Mouse (Mus musculus): ENCODE data around the gene Slc16a5.

The Slc16a5 gene

DNA sequence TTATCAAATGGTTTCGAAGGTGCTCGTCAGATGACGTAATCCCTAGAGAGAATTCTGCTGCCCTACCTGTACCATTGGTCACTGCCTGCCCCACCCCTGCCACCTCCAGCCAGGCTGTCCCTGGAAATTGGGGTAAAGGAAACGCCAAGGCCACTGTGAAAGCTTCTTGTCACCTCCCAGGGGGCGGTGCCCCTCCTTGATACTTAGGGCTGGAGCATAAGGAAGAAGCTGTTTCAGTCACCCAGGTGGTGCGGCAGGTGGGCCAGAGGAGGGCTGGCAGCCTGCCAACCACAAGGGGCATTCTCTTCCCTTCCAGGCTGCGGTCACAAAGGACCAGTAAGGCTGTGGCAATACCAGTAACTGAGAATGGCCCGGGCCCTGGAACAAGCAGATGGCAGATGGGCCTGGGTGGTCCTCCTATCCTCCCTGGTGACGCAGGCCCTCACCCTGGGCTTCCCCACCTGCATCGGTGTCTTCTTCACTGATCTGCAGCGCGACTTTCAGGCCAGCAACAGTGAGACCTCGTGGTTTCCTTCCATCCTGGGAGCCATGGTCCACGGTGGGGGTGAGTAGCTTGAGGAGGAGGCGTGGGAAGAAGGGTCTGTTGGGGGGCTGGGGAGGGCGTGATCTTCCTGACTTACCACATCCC lies at the start of gene Slc16a5:
Gene Slc16a5 (plus strand): TSS at position 232 of the 649 bp plus-strand sequence.
- in situ Hi-C loops (cut with MboI, MseI): loop anchor here (25.0 kb wide), 1 partner anchor 1100 kb away; no protein-coding TSS in a partner anchor

DNA sequence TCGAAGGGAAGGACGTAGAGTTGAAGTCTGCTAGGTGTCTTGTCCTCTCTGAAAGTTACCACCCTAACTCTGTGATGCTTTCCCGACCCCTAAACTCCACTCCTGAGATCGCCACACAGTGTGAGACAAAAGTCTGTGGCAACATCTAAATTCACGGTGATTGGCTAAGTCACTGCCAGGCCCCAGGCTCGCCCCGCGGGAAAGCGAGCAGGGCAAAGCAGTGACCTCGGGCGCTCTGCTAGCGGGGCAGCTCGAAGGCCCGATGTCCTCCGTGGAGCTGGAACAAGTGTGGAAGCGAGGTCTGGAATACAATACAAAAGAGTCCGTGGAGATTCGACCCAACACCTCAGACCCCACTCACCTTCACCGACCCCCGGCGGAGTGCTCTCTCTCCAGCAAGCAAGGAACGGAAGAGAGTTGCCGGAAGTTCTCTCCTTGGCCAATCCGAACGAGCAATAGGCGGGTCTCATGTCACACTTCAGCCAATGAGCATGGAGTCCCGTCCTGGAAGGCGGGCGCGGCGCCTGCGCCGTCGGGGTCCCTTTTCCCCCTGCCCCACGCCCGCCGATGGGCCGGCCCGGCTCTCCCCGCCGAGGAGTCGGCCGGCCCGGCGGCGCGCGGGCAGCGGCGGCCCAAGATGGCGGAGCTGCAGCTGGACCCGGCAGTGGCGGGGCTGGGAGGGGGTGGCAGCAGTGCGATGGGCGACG lies 42.6 kb upstream of the Slc16a5 start, which contains the start of the genes Atp5h and Kctd2:
Gene Atp5h (minus strand): TSS at position 432 of the 707 bp plus-strand sequence.
Gene Kctd2 (plus strand): TSS at position 598 of the 707 bp plus-strand sequence.
- in situ Hi-C loops (cut with MboI, MseI): no loop called here

- in situ Hi-C loops (cut with MboI, MseI): no loop called here
These were observed 41.7 kb upstream of the Slc16a5 start for GRCm38 (mm10) chr11:115420336-115421190.

- in situ Hi-C loops (cut with MboI, MseI): no loop called here
These were observed 40.9 kb upstream of the Slc16a5 start for GRCm38 (mm10) chr11:115421328-115421727.

DNA sequence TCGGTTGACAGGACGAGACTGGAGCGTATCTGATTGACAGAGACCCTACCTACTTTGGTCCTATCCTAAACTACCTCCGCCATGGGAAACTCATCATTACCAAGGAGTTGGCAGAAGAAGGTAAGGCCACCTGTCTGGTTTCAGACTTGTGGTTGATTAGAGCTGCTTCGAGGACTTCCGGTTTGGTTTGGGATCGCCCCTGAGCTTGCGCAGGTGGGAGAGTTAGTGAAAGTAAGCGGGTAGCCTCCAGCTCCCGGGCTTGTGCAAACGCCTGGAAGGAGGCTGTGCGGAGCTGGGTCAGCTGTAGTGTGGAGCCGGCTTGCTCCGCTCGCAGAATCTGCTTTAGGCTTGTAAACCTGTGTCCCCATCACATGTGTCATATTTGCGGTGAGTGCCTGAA lies 40.3 kb upstream of the Slc16a5 start:
- in situ Hi-C loops (cut with MboI, MseI): no loop called here

- in situ Hi-C loops (cut with MboI, MseI): no loop called here
These were observed 39.2 kb upstream of the Slc16a5 start for GRCm38 (mm10) chr11:115423091-115423490.

DNA sequence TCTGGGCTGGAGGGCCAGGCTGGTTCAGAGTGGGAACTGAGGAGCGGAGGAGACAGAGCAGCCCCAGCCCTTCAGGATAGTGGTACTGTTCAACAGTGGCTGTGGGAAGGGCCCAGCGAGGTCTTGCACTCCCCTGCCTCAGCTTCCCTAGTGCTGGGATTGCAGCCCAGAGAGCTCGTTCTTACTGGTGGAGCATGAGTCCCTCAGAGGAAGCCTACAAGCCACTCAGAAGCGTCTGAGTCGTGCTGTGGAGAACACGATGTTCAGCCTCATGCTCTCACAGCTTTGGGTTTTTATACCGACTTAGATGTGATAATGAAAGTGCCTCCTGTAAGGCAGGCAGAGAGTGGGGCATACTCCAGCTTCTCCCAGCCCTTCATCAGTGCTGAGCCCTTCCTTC lies 37.6 kb upstream of the Slc16a5 start:
- in situ Hi-C loops (cut with MboI, MseI): no loop called here

DNA sequence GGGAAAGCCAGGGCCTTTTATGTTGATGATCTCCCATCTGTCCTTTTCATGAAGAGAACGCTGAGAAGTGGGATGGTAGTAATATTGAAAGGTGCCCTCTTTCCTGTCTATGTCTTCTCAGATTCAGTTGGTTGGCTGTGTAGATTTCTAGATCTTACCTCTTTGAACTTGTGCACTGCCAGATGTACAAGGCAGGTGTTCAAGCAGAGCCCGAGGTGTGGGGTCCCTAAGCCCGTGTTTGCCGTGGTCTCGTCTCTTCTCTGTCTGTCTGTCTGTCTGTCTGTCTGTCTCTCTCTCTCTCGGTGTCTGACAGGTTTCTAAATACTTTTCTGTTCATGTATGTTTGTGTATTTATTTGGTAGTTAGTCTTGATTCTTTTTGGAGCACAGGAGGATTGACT lies 36.6 kb upstream of the Slc16a5 start:
- in situ Hi-C loops (cut with MboI, MseI): no loop called here

DNA sequence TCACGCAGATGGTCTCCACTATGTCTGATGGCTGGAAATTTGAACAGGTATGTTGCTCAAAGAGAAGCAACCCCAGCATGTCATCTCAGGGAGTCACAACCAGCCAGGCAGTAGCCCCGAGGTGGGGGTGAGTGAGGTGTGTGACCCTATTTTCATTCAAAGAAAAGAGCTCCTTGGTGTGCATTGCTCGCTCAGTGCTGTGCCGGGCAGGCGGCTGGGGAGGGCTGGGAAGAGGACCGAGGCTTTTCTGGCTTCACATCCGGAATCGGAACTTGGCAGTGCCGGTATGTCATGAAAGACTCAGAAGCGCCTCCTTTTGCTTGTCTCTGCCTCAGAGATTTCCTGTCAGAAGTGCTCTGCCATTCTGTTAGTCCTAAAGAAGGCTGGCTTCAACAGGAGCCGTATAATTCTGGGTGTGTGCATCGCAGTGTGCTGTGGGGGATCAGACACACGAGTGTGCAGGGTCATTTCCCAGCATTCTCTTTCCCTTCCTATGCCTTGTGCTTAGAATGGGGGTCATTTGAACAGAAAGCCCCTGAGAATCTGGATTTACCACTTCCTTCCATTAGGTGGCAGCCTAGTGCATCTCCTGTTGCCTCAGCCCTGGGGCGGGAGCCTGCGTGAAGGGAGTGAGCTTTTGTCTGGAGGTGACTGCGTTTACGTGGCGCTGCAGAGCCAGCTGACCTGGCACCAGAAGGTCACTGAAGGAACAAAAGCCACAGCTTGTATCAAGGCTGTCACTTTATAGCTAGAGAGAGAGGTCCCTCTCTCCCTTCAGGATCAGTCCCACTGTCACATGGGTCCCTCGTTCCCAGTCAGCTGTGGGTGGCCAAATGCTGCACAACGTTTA lies 34.6 kb upstream of the Slc16a5 start:
- in situ Hi-C loops (cut with MboI, MseI): no loop called here

- in situ Hi-C loops (cut with MboI, MseI): no loop called here
These were observed 33.0 kb upstream of the Slc16a5 start for GRCm38 (mm10) chr11:115429307-115429706.

- in situ Hi-C loops (cut with MboI, MseI): loop anchor here (5.0 kb wide), 1 partner anchor 42 kb away; no protein-coding TSS in a partner anchor
These were observed 31.7 kb upstream of the Slc16a5 start for GRCm38 (mm10) chr11:115430561-115430960.

GRCm38 (mm10) chr11:115432814-115433213 lies 29.5 kb upstream of the Slc16a5 start:
- in situ Hi-C loops (cut with MboI, MseI): loop anchor here (5.0 kb wide), 1 partner anchor 39 kb away; no protein-coding TSS in a partner anchor

GRCm38 (mm10) chr11:115433342-115433741 lies 28.9 kb upstream of the Slc16a5 start:
- in situ Hi-C loops (cut with MboI, MseI): loop anchor here (5.0 kb wide), 1 partner anchor 39 kb away; no protein-coding TSS in a partner anchor

- in situ Hi-C loops (cut with MboI, MseI): no loop called here
These were observed 26.5 kb upstream of the Slc16a5 start for GRCm38 (mm10) chr11:115435596-115436337.

- in situ Hi-C loops (cut with MboI, MseI): no loop called here
These were observed 24.6 kb upstream of the Slc16a5 start for GRCm38 (mm10) chr11:115437571-115438122.

DNA sequence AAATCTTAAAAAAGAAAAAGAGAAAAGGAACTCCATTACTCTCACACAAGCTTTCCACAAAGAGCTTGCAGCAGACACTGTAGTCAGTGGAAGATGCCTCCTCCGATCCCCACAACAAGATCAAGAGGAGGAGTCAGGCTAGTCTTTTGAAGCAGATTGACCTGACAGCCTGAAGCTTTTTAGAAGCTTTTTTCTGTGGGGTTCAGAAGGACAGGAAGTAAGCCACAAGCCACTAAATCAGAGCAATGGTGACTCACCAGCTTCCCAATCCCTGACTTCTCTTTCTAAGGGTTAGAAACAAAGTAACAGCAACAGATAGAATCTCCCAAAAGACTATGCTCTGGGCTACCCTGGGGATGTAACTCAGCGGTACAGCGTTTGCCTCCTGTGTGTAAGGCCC lies 22.9 kb upstream of the Slc16a5 start:
- in situ Hi-C loops (cut with MboI, MseI): no loop called here

GRCm38 (mm10) chr11:115439906-115440595 lies 22.2 kb upstream of the Slc16a5 start, which contains the start of gene Trim80:
Gene Trim80 (plus strand): TSS chr11:115440545.
- in situ Hi-C loops (cut with MboI, MseI): no loop called here

DNA sequence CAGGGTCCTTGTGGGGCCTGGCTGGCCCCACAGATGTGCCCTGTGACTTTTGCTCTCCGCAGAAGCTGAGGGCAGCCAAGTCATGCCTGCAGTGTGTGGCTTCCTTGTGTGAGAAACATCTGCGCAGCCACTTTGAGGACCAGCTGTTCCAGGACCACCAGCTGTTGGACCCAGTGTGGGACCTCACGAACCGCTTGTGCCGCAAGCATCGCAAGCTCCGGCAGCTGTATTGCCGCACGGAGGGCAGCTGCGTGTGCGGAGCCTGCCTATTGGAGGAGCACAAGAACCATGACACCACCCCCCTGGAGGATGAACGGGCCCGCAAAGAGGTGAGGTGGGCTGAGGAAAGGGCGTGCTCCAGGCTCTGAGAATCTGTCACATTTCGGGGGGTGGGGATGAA lies 20.9 kb upstream of the Slc16a5 start:
- in situ Hi-C loops (cut with MboI, MseI): no loop called here

DNA sequence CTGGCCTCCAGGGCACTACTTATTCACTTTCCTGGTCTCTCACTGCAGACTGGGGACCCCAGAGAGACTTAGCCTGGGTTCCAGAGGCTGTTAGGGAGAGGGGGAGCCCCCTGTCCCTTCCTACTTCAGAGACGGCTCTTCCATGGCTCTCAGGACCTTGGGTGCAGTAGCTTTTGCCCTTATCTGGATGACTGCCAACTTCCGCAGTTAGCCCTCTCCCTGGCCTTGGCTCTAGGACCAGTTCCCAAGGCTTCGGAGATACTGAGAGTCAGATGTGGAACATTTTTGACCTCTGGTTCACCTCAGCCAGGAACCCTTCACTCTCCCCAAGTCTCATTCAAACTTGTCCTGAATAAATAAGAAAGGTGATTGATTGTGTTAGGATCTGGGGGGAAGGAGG lies 15.4 kb upstream of the Slc16a5 start:
- in situ Hi-C loops (cut with MboI, MseI): no loop called here

Measured in regulatory T cell (primary cell).